Mouse (Mus musculus): Measurements from ENCODE around the gene Vmn1r36. TPM values are rescaled to one million over a fixed set of nuclear protein-coding genes. Genes with fewer than 3 reads are reported as not detected.

Vmn1r36 gene
- polyA plus RNA-seq (2017; shearing (Covaris generic)) = not detected

DNA sequence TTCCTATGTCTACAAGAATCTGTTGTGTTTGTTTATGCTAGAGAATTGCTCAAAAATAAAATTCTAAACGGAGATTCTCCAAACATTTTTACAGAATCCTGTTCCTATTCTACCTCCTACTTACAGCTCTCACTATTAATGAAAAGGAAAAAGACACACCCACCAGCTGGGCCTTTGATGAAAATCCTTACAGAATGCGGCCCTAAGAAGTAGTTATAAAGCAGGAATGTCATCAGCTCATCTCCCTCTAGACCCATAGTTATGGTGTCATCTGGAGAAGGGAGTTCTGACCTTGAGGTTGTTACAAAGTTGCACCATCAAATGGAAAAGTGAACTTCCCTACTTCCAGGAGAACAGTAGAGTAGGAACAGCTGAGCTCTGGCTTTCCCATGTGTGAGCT lies at the start of gene Vmn1r36:
Gene Vmn1r36 (minus strand): TSS at position 101 of the 400 bp plus-strand sequence.

DNA sequence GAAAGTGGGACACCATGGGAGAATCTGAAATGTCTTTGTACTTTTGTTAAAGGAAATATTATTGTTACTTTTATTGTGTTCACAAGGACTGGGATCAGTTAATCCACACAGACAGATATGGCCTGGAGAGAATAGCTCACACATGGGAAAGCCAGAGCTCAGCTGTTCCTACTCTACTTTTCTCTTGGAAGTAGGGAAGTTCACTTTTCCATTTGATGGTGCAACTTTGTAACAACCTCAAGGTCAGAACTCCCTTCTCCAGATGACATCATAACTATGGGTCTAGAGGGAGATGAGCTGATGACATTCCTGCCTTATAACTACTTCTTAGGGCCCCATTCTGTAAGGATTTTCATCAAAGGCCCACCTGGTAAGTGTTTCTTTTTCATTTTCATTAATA lies 10.1 kb upstream of the Vmn1r36 start, which contains the start of gene Vmn1r37:
Gene Vmn1r37 (plus strand): TSS at position 301 of the 400 bp plus-strand sequence.

DNA sequence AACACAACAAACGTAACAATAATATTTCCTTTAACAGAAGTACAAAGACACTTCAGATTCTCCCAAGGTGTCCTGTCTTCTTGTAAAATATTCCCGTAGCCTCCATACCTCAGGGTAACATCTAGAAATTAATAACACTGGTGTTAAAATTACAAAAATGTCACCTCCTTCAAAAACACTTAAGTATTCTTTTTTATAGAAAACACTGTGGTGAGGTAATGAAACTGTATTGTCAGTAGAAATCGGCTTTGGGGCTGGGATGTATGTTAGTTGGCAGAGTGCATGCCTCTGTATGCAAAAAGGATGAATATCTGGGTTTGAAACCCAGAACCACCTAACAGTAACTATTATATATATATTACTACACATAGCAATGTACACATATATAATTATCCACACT lies 33.2 kb downstream of the Vmn1r36 start, which contains the start of gene Vmn1r35:
Gene Vmn1r35 (minus strand): TSS at position 101 of the 400 bp plus-strand sequence.

Other genes starting within 250 kb of the Vmn1r36 start
- gene Mad2l1, start 183.8 kb downstream of the Vmn1r36 start, polyA plus RNA-seq (2017; shearing (Covaris generic)) = 15.3 TPM
- gene Vmn1r32, start 159.1 kb downstream of the Vmn1r36 start, polyA plus RNA-seq (2017; shearing (Covaris generic)) = not detected
- gene Vmn1r33, start 100.9 kb downstream of the Vmn1r36 start, polyA plus RNA-seq (2017; shearing (Covaris generic)) = not detected
- gene Vmn1r34, start 75.3 kb downstream of the Vmn1r36 start, polyA plus RNA-seq (2017; shearing (Covaris generic)) = not detected
- gene Vmn1r35, start 33.3 kb downstream of the Vmn1r36 start, polyA plus RNA-seq (2017; shearing (Covaris generic)) = not detected
- not detected for gene Vmn1r37, start 10.2 kb upstream of the Vmn1r36 start, polyA plus RNA-seq (2017; shearing (Covaris generic))
- gene Vmn1r38, start 63.5 kb upstream of the Vmn1r36 start, polyA plus RNA-seq (2017; shearing (Covaris generic)) = 0.20 TPM
- gene Vmn1r39, start 91.4 kb upstream of the Vmn1r36 start, polyA plus RNA-seq (2017; shearing (Covaris generic)) = not detected
- gene Gng12, start 177.2 kb upstream of the Vmn1r36 start, polyA plus RNA-seq (2017; shearing (Covaris generic)) = 11.4 TPM